Mouse (Mus musculus) ES-E14 (cell line): ENCODE results near the gene Pnn. TPM values are rescaled to one million over a fixed set of nuclear protein-coding genes. Genes with fewer than 3 reads are reported as not detected.

Experiments used
- DNase-seq: peaks from one replicate; pipeline ENCODE4 v3.0.0-alpha.2; 2013; ENCODE audit warnings: low read depth, low spot score
- H3K27ac ChIP-seq: 2 replicates; pipeline ENCODE4 v1.5.1; 2012; ENCODE audit warnings: low read depth, mild to moderate bottlenecking, low read length, moderate library complexity, mixed read lengths; ENCODE audit not compliant: poor library complexity, insufficient read depth, severe bottlenecking
- H3K36me3 ChIP-seq: 2 replicates; pipeline ENCODE4 v1.6.1; 2012; ENCODE audit warnings: mild to moderate bottlenecking, low read length, moderate library complexity, mixed read lengths; ENCODE audit not compliant: control insufficient read depth, poor library complexity, insufficient read depth, severe bottlenecking
- H3K4me1 ChIP-seq, 2 experiments: fragments of 150-350 bp in 1 of 2; sonication (generic) in 1 of 2; 2 replicates each; pipeline ENCODE4 v1.6.1; 2012; ENCODE audit warnings: low read length in 2 of 2, mild to moderate bottlenecking in 1 of 2, mixed read lengths in 1 of 2; ENCODE audit not compliant: control insufficient read depth in 2 of 2, insufficient read depth in 2 of 2, poor library complexity in 1 of 2
- H3K4me3 ChIP-seq, 2 experiments: fragments of 150-350 bp in 1 of 2; sonication (generic) in 1 of 2; 2 replicates each; pipeline ENCODE4 v1.5.1; 2012; ENCODE audit warnings: low read length in 2 of 2, low read depth in 1 of 2, mild to moderate bottlenecking in 1 of 2, mixed read lengths in 1 of 2; ENCODE audit not compliant: insufficient read depth in 1 of 2, poor library complexity in 1 of 2, severe bottlenecking in 1 of 2
- H3K9ac ChIP-seq: 2 replicates; pipeline ENCODE4 v1.6.1; 2012; ENCODE audit warnings: low read depth, mild to moderate bottlenecking, low read length, mixed read lengths; ENCODE audit not compliant: poor library complexity, insufficient read depth, severe bottlenecking
- H3K9me3 ChIP-seq: fragments of 150-350 bp; sonication (generic); 2 replicates; pipeline ENCODE4 v1.6.1; 2012; ENCODE audit warnings: low read depth, mild to moderate bottlenecking, low read length; ENCODE audit not compliant: control insufficient read depth, insufficient read depth
- CHD2 ChIP-seq: IDR thresholded peaks from 2 replicates; pipeline ENCODE4 v1.6.1; 2014; ENCODE audit warnings: mild to moderate bottlenecking, low read depth, low read length, inconsistent platforms
- HCFC1 ChIP-seq: IDR thresholded peaks from 2 replicates; pipeline ENCODE4 v1.6.1; 2012; ENCODE audit warnings: low read length, inconsistent platforms, borderline replicate concordance; ENCODE audit not compliant: insufficient read depth
- MAFK ChIP-seq: IDR thresholded peaks from 2 replicates; pipeline ENCODE4 v1.6.1; 2014; ENCODE audit warnings: mild to moderate bottlenecking, low read depth, low read length, inconsistent platforms; ENCODE audit not compliant: insufficient read depth
- ZC3H11A ChIP-seq: IDR thresholded peaks from 2 replicates; pipeline ENCODE4 v1.6.1; 2012; ENCODE audit warnings: low read depth, mild to moderate bottlenecking, inconsistent platforms, low read length, borderline replicate concordance
- ZNF384 ChIP-seq: IDR thresholded peaks from 2 replicates; pipeline ENCODE4 v1.6.1; 2012; ENCODE audit warnings: low read depth, low read length, inconsistent platforms
- in situ Hi-C, 2 experiments: fragments of 600-800 bp; cut with MboI; formaldehyde crosslinking; loops; one replicate each; pipeline ENCODE4 v1.15.1; 2025; ENCODE audit warnings: low sequenced_read_pairs in 2 of 2, inconsistent platforms in 1 of 2; ENCODE audit not compliant: unreplicated experiment in 2 of 2
- total RNA-seq: library from RNA; depleted of rRNA; stranded (reverse); fragments of 300-350 nt; gene quantifications from 2 replicates; pipeline ENCODE4 v1.2.3, GENCODE M21; 2012

The Pnn gene
- total RNA-seq, 1 experiment: 54.1 TPM

DNA sequence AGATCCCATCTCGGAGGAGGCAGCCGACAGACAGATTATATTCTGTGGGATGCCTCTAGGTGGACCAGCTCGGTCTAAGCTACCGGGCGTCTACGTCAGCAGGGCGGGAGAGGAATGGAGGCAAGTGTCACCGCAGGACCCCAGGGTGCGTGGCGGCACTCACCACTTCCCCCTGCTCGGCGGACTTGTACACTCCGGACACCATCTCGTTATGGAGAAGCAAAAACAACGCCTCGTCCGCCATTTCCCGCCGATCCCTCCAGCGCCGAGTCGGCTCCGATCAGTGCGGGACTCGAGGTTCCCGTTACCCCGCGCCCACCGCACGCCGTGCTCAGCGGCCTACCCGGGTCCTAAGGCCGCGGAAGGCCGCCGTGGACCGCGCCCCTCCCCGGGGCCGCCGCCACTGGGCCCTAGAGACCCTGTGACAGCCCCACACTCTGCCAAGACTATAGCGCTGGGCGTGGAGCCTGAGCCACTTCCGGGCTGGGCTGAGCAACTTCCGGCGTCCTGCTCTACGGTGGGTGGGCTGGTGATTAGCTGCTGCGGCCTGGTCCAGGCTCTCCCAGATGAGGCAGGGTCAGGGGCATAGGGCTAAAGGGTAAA is 5.6 kb upstream of the Pnn start, which contains the start of gene Trappc6b:
Trappc6b (minus strand) TSS at position 480 of the 603 bp plus-strand sequence.
- peak within 1 kb of the TSS; percentile 91 to 96 for H3K4me3 ChIP-seq
- in situ Hi-C loops: no loop called here
- H3K27ac ChIP-seq: peak within 1 kb of the TSS; percentile 65
- peak within 1 kb of the TSS; percentile 92 for H3K9ac ChIP-seq
- TF ChIP-seq HCFC1 (0 out of 2 replicates have a peak, but pooled peaks have one; percentile 24), MAFK (no peak)
- H3K9me3 ChIP-seq: no peaks in the 10 kb centered on the region
- DNase-seq: peak; percentile 57
- H3K36me3 ChIP-seq: peaks cover 4% of the 10 kb centered on the region; the same call in 1 of the 2 replicates
- H3K4me1 ChIP-seq: peaks cover 0 to 4% of the 10 kb centered on the region in 2 experiments; a peak in 3 of 4 replicates

DNA sequence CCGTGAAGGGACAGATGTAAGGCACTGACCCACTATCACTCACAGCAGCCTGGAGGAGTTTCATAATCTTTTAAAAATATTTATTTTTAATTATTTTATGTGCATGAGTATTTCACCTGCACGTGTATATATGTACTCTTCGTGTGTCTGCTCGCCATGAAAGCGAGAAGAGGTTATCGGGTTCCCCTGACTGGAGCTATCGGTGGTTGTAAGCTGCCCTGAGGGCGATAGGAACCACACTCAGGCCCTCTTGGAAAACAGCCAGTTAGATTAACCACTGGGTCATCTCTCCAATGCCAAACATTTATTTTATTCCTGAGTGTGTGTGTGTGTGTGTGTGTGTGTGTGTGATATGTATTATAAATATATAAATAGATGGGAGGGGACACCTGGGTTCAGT is 1.8 kb upstream of the Pnn start:
- H3K4me1 ChIP-seq: peaks cover 0 to 7% of the 10 kb centered on the region in 2 experiments; a peak in 2 of 4 replicates
- in situ Hi-C loops: no loop called here
- TF ChIP-seq ZC3H11A: no peak
- no peak for TF ChIP-seq CHD2
- TF ChIP-seq MAFK: no peak
- no peak for TF ChIP-seq ZNF384
- TF ChIP-seq HCFC1: no peak
- peaks cover 14% of the 10 kb centered on the region for H3K36me3 ChIP-seq
- no peak overlapping the region for H3K4me3 ChIP-seq
- no peak overlapping the region for H3K9ac ChIP-seq
- no peaks in the 10 kb centered on the region for H3K9me3 ChIP-seq
- DNase-seq: no peak
- H3K27ac ChIP-seq: no peak overlapping the region

DNA sequence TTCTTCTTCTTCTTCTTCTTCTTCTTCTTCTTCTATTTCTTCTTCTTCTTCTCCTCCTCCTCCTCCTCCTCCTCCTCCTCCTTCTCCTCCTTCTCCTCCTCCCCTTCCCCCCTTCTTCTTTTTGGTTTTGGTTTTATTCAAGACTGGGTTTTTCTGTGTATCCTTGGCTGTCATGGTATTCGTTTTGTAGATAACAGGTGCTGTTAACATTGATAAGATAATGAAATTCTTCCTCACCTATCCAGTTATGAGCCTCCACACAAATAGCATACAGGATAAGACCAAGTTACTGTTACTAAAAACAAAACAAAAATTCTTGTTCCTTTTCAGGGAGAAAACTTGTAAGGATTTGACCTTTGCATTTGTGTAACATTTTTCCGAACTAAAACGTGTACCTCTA is 908 bp upstream of the Pnn start:
- Histone ChIP-seq H3K4me1 (peaks cover 0 to 4% of the 10 kb centered on the region in 2 experiments; a peak in 1 of 4 replicates), H3K9ac (no peak overlapping the region), H3K36me3 (peaks cover 18% of the 10 kb centered on the region), H3K4me3 (peak overlapping the region in 1 of 2 experiments; percentile 79; a peak in 2 of 4 replicates), H3K9me3 (no peaks in the 10 kb centered on the region), H3K27ac (no peak overlapping the region; the same call in 1 of the 2 replicates)
- in situ Hi-C loops: no loop called here
- TF ChIP-seq ZNF384 (no peak), MAFK (no peak), HCFC1 (no peak), CHD2 (no peak), ZC3H11A (no peak)
- DNase-seq: no peak

DNA sequence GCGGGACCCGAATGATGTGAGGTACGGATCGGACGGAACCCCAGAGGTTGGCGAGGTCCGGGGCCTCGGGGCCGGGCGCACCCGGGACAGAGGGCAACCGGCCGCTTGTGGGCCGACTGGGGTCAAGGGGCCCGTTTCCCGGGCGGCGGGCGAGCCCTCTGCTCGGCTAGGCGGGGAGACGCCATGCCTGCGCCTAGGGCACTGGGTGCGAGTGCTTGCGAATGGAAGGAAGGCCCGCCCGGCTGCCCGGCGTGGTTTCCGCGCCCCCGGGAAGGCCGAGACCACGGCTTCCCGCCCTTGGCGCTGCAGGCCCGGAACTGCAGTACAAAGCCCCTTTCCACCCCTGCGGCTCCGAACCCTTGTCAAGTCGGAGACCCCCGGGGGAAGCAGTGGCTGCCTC is 411 bp downstream of the Pnn start:
- TF ChIP-seq ZC3H11A (no peak), HCFC1 (no peak)
- Histone ChIP-seq H3K4me3 (peak overlapping the region; percentile 81 to 92), H3K27ac (peak overlapping the region; percentile 78), H3K36me3 (peaks cover 29% of the 10 kb centered on the region), H3K4me1 (peaks cover 0 to 4% of the 10 kb centered on the region in 2 experiments; a peak in 1 of 4 replicates), H3K9ac (peak overlapping the region; percentile 97), H3K9me3 (no peaks in the 10 kb centered on the region)
- in situ Hi-C loops: no loop called here
- no peak for DNase-seq
